Mouse (Mus musculus) limb, embryonic 15.5 days (tissue): ENCODE measurements around the gene Dlgap1. TPM values are rescaled to one million over a fixed set of nuclear protein-coding genes. Genes with fewer than 3 reads are reported as not detected.

ENCODE experiments used
- ATAC-seq: fragments of 200-750 bp; cut with Nextera tagmentation; 2 replicates; pipeline ENCODE4 v1.8.0; 2017; ENCODE audit warnings: low read depth, moderate TSS enrichment; ENCODE audit not compliant: insufficient number of reproducible peaks, low FRiP score, low TSS enrichment
- H3K27ac ChIP-seq: fragments of 300-500 bp; sonication (generic); 2 replicates; pipeline ENCODE4 v1.5.1; 2015; ENCODE audit warnings: moderate library complexity, mild to moderate bottlenecking, inconsistent platforms
- H3K27me3 ChIP-seq: fragments of 300-500 bp; sonication (generic); 2 replicates; pipeline ENCODE4 v1.6.1; 2015; ENCODE audit warnings: inconsistent platforms
- H3K36me3 ChIP-seq: fragments of 300-500 bp; sonication (generic); 2 replicates; pipeline ENCODE4 v1.6.1; 2015; ENCODE audit warnings: inconsistent platforms
- H3K4me1 ChIP-seq: fragments of 300-500 bp; sonication (generic); 2 replicates; pipeline ENCODE4 v1.6.1; 2015; ENCODE audit warnings: inconsistent platforms
- H3K4me2 ChIP-seq: fragments of 300-500 bp; sonication (generic); 2 replicates; pipeline ENCODE4 v1.6.1; 2015; ENCODE audit warnings: mild to moderate bottlenecking, inconsistent platforms
- H3K4me3 ChIP-seq: fragments of 300-500 bp; sonication (generic); 2 replicates; pipeline ENCODE4 v1.5.1; 2015; ENCODE audit warnings: mild to moderate bottlenecking, inconsistent platforms
- H3K9ac ChIP-seq: fragments of 300-500 bp; sonication (generic); 2 replicates; pipeline ENCODE4 v1.6.1; 2015; ENCODE audit warnings: inconsistent platforms
- H3K9me3 ChIP-seq: fragments of 300-500 bp; sonication (generic); 2 replicates; pipeline ENCODE4 v1.6.1; 2016; ENCODE audit warnings: inconsistent platforms
- WGBS: fragments of 180-500 bp; shearing (Covaris S2); methylation state at CpG from one replicate; pipeline ENCODE4 v1.1.7; 2015; 5-methylcytosine and 5-hydroxymethylcytosine counted together
- polyA plus RNA-seq: library from polyadenylated mRNA; unstranded; fragments of >200 nt; fragmentation: Nextera tagmentation; extraction: Ambion mirVana; gene quantifications from 2 replicates; pipeline ENCODE4 v1.2.1, GENCODE M21; 2015

Gene Dlgap1
- polyA plus RNA-seq, 1 experiment from 2014 or later: 3.1 TPM

GRCm38 (mm10) chr17:70473871-70474270 lies 505.0 kb downstream of the Dlgap1 start:
- Histone ChIP-seq H3K4me2 (no peak overlapping the region), H3K4me1 (no peaks in the 10 kb centered on the region), H3K27ac (no peak overlapping the region), H3K4me3 (no peak overlapping the region), H3K9ac (no peak overlapping the region), H3K27me3 (no peaks in the 10 kb centered on the region), H3K36me3 (no peaks in the 10 kb centered on the region), H3K9me3 (no peaks in the 10 kb centered on the region)
- 79% methylated on average over 4 of the region's 4 CpGs for WGBS
- ATAC-seq: no peak

- no peak overlapping the region for H3K4me3 ChIP-seq
- H3K4me2 ChIP-seq: no peak overlapping the region
- no peaks in the 10 kb centered on the region for H3K27me3 ChIP-seq
- WGBS: 81% methylated on average over 4 of the region's 4 CpGs
- H3K27ac ChIP-seq: no peak overlapping the region
- H3K4me1 ChIP-seq: no peaks in the 10 kb centered on the region
- no peak for ATAC-seq
- H3K36me3 ChIP-seq: no peaks in the 10 kb centered on the region
- H3K9ac ChIP-seq: no peak overlapping the region
- H3K9me3 ChIP-seq: no peaks in the 10 kb centered on the region
Measured at GRCm38 (mm10) chr17:70483716-70484115, 514.8 kb downstream of the Dlgap1 start.

- H3K9ac ChIP-seq: no peak overlapping the region
- H3K27me3 ChIP-seq: no peaks in the 10 kb centered on the region
- H3K4me3 ChIP-seq: no peak overlapping the region
- no peaks in the 10 kb centered on the region for H3K36me3 ChIP-seq
- no peak for ATAC-seq
- no peaks in the 10 kb centered on the region for H3K4me1 ChIP-seq
- H3K9me3 ChIP-seq: no peaks in the 10 kb centered on the region
- 86% methylated on average over 4 of the region's 4 CpGs for WGBS
- H3K4me2 ChIP-seq: no peak overlapping the region
- H3K27ac ChIP-seq: no peak overlapping the region
Measured at GRCm38 (mm10) chr17:70485668-70486067, 516.8 kb downstream of the Dlgap1 start.

GRCm38 (mm10) chr17:70486259-70486658 lies 517.4 kb downstream of the Dlgap1 start:
- Histone ChIP-seq H3K4me1 (no peaks in the 10 kb centered on the region), H3K27ac (no peak overlapping the region), H3K4me3 (no peak overlapping the region), H3K4me2 (no peak overlapping the region), H3K36me3 (no peaks in the 10 kb centered on the region), H3K9ac (no peak overlapping the region), H3K27me3 (no peaks in the 10 kb centered on the region), H3K9me3 (no peaks in the 10 kb centered on the region)
- 62% methylated on average over 7 of the region's 7 CpGs for WGBS
- no peak for ATAC-seq

GRCm38 (mm10) chr17:70486831-70487230 lies 518.0 kb downstream of the Dlgap1 start:
- no peaks in the 10 kb centered on the region for H3K9me3 ChIP-seq
- H3K9ac ChIP-seq: no peak overlapping the region
- H3K27ac ChIP-seq: no peak overlapping the region
- H3K36me3 ChIP-seq: no peaks in the 10 kb centered on the region
- 82% methylated on average over 10 of the region's 10 CpGs for WGBS
- H3K4me2 ChIP-seq: no peak overlapping the region
- ATAC-seq: no peak
- H3K4me3 ChIP-seq: no peak overlapping the region
- no peaks in the 10 kb centered on the region for H3K4me1 ChIP-seq
- no peaks in the 10 kb centered on the region for H3K27me3 ChIP-seq

- Histone ChIP-seq H3K9ac (no peak overlapping the region), H3K4me2 (no peak overlapping the region), H3K4me1 (no peaks in the 10 kb centered on the region), H3K27me3 (no peaks in the 10 kb centered on the region), H3K27ac (no peak overlapping the region), H3K9me3 (no peaks in the 10 kb centered on the region), H3K4me3 (no peak overlapping the region), H3K36me3 (no peaks in the 10 kb centered on the region)
- 67% methylated on average over 7 of the region's 7 CpGs for WGBS
- ATAC-seq: peak; percentile 58; the same call in 1 of the 2 replicates
Measured at GRCm38 (mm10) chr17:70488784-70489265, 520.0 kb downstream of the Dlgap1 start.

- 66% methylated on average over 4 of the region's 4 CpGs for WGBS
Measured at GRCm38 (mm10) chr17:70491575-70491974, 522.7 kb downstream of the Dlgap1 start.

GRCm38 (mm10) chr17:70494338-70494737 lies 525.5 kb downstream of the Dlgap1 start:
- H3K9me3 ChIP-seq: no peaks in the 10 kb centered on the region
- no peak overlapping the region for H3K27ac ChIP-seq
- no peak for ATAC-seq
- no peak overlapping the region for H3K9ac ChIP-seq
- no peak overlapping the region for H3K4me3 ChIP-seq
- WGBS: 87% methylated on average over 4 of the region's 4 CpGs
- no peaks in the 10 kb centered on the region for H3K36me3 ChIP-seq
- no peaks in the 10 kb centered on the region for H3K27me3 ChIP-seq
- H3K4me1 ChIP-seq: no peaks in the 10 kb centered on the region
- H3K4me2 ChIP-seq: no peak overlapping the region

More at GRCm38 (mm10) chr17:70491575-70491974, 522.7 kb downstream of the Dlgap1 start:
- ATAC-seq: no peak
- H3K36me3 ChIP-seq: no peaks in the 10 kb centered on the region
- H3K4me2 ChIP-seq: no peak overlapping the region
- no peak overlapping the region for H3K9ac ChIP-seq
- no peaks in the 10 kb centered on the region for H3K27me3 ChIP-seq
- no peaks in the 10 kb centered on the region for H3K9me3 ChIP-seq
- no peaks in the 10 kb centered on the region for H3K4me1 ChIP-seq
- no peak overlapping the region for H3K27ac ChIP-seq
- H3K4me3 ChIP-seq: no peak overlapping the region

- Histone ChIP-seq H3K4me2 (no peak overlapping the region), H3K27me3 (no peaks in the 10 kb centered on the region), H3K4me1 (no peaks in the 10 kb centered on the region), H3K4me3 (no peak overlapping the region), H3K27ac (no peak overlapping the region), H3K9me3 (no peaks in the 10 kb centered on the region), H3K9ac (no peak overlapping the region), H3K36me3 (no peaks in the 10 kb centered on the region)
- no peak for ATAC-seq
- 76% methylated on average over 6 of the region's 6 CpGs for WGBS
Measured at GRCm38 (mm10) chr17:70498256-70498655, 529.4 kb downstream of the Dlgap1 start.

- Histone ChIP-seq H3K4me3 (no peak overlapping the region), H3K27me3 (no peaks in the 10 kb centered on the region), H3K9ac (no peak overlapping the region), H3K4me2 (no peak overlapping the region), H3K27ac (no peak overlapping the region), H3K4me1 (no peaks in the 10 kb centered on the region), H3K9me3 (no peaks in the 10 kb centered on the region), H3K36me3 (no peaks in the 10 kb centered on the region)
- ATAC-seq: no peak
- 64% methylated on average over 7 of the region's 7 CpGs for whole genome bisulfite sequencing
Measured at GRCm38 (mm10) chr17:70501933-70502332, 533.1 kb downstream of the Dlgap1 start.

GRCm38 (mm10) chr17:70507759-70508158 lies 538.9 kb downstream of the Dlgap1 start:
- no peaks in the 10 kb centered on the region for H3K27me3 ChIP-seq
- H3K4me2 ChIP-seq: no peak overlapping the region
- H3K36me3 ChIP-seq: no peaks in the 10 kb centered on the region
- WGBS: 41% methylated on average over 4 of the region's 4 CpGs
- no peak overlapping the region for H3K4me3 ChIP-seq
- H3K9ac ChIP-seq: no peak overlapping the region
- no peak for ATAC-seq
- no peaks in the 10 kb centered on the region for H3K9me3 ChIP-seq
- no peaks in the 10 kb centered on the region for H3K4me1 ChIP-seq
- no peak overlapping the region for H3K27ac ChIP-seq

- no peak overlapping the region for H3K4me2 ChIP-seq
- no peak overlapping the region for H3K27ac ChIP-seq
- no peak overlapping the region for H3K4me3 ChIP-seq
- H3K27me3 ChIP-seq: no peaks in the 10 kb centered on the region
- H3K9ac ChIP-seq: no peak overlapping the region
- H3K9me3 ChIP-seq: no peaks in the 10 kb centered on the region
- no peaks in the 10 kb centered on the region for H3K4me1 ChIP-seq
- WGBS: 84% methylated on average over 5 of the region's 5 CpGs
- ATAC-seq: no peak
- H3K36me3 ChIP-seq: no peaks in the 10 kb centered on the region
Measured at GRCm38 (mm10) chr17:70510441-70510840, 541.6 kb downstream of the Dlgap1 start.

- Histone ChIP-seq H3K27me3 (no peaks in the 10 kb centered on the region), H3K4me3 (no peak overlapping the region), H3K9me3 (no peaks in the 10 kb centered on the region), H3K4me2 (no peak overlapping the region), H3K4me1 (no peaks in the 10 kb centered on the region), H3K9ac (no peak overlapping the region), H3K36me3 (no peaks in the 10 kb centered on the region), H3K27ac (no peak overlapping the region)
- ATAC-seq: no peak
- WGBS: 77% methylated on average over 3 of the region's 3 CpGs
Measured at GRCm38 (mm10) chr17:70511401-70511800, 542.5 kb downstream of the Dlgap1 start.
